Mouse (Mus musculus) natural killer cell, adult 2 months (primary cell): ENCODE measurements at regions not wholly inside any gene's neighbourhood (a gene's known extent, or its start where the extent isn't known, plus 50 kb on each side); places are given as distances from the start of the nearest gene placed in this dataset.

Source experiments
- DNase-seq, 2 experiments: peaks; one replicate each; pipeline ENCODE4 v3.0.0; 2022; ENCODE audit warnings: low spot score in 2 of 2

GRCm38 (mm10) chr7:145045230-145045629, 105.5 kb upstream of the Ccnd1 start:
- no peak for DNase-seq

GRCm38 (mm10) chr7:145043455-145044149, 103.9 kb upstream of the Ccnd1 start:
- DNase-seq: no peak

- DNase-seq: no peak
These were observed 101.1 kb upstream of the Ccnd1 start for GRCm38 (mm10) chr7:145040871-145041270.

GRCm38 (mm10) chr7:145034385-145034784, 94.7 kb upstream of the Ccnd1 start:
- no peak for DNase-seq

- DNase-seq: no peak
These were observed 91.5 kb upstream of the Ccnd1 start for GRCm38 (mm10) chr7:145031275-145031674.

- DNase-seq: no peak
These were observed 91.0 kb upstream of the Ccnd1 start for GRCm38 (mm10) chr7:145030635-145031141.

- DNase-seq: no peak
These were observed 89.9 kb upstream of the Ccnd1 start for GRCm38 (mm10) chr7:145029622-145030021.

GRCm38 (mm10) chr7:145029124-145029523, 89.4 kb upstream of the Ccnd1 start:
- peak in 1 of 2 experiments; percentile 13 for DNase-seq

- DNase-seq: no peak
These were observed 87.3 kb upstream of the Ccnd1 start for GRCm38 (mm10) chr7:145027061-145027460.

- no peak for DNase-seq
These were observed 86.2 kb upstream of the Ccnd1 start for GRCm38 (mm10) chr7:145026014-145026285.

GRCm38 (mm10) chr7:145025186-145026013, 85.7 kb upstream of the Ccnd1 start:
- DNase-seq: no peak

GRCm38 (mm10) chr7:145024651-145025050, 84.9 kb upstream of the Ccnd1 start:
- DNase-seq: no peak

GRCm38 (mm10) chr7:145019137-145019536, 79.4 kb upstream of the Ccnd1 start:
- DNase-seq: no peak

GRCm38 (mm10) chr7:145018149-145018548, 78.4 kb upstream of the Ccnd1 start:
- no peak for DNase-seq

- DNase-seq: no peak
These were observed 75.8 kb upstream of the Ccnd1 start for GRCm38 (mm10) chr7:145015463-145016085.

- no peak for DNase-seq
These were observed 71.0 kb upstream of the Ccnd1 start for GRCm38 (mm10) chr7:145010757-145011156.

- DNase-seq: no peak
These were observed 70.3 kb upstream of the Ccnd1 start for GRCm38 (mm10) chr7:145010004-145010403.

- DNase-seq: no peak
These were observed 69.1 kb upstream of the Ccnd1 start for GRCm38 (mm10) chr7:145008662-145009333.

GRCm38 (mm10) chr7:145007216-145007615, 67.5 kb upstream of the Ccnd1 start:
- DNase-seq: no peak

- no peak for DNase-seq
These were observed 61.9 kb upstream of the Ccnd1 start for GRCm38 (mm10) chr7:145001503-145002084.

- no peak for DNase-seq
These were observed 60.0 kb upstream of the Ccnd1 start for GRCm38 (mm10) chr7:144999741-145000140.

- no peak for DNase-seq
These were observed 57.1 kb upstream of the Ccnd1 start for GRCm38 (mm10) chr7:144996847-144997246.
